Mouse (Mus musculus) heart, adult 8-10 months (tissue): ENCODE data around the gene Gpr153. TPM values are rescaled to one million over a fixed set of nuclear protein-coding genes. Genes with fewer than 3 reads are reported as not detected.
"Not testable (repeated sequence)": the region's sequence is repeated elsewhere in the genome, so short reads cannot be mapped to it uniquely, and the experiment has no call there.

Experiments used
- DNase-seq: peaks from one replicate; pipeline ENCODE4 v3.0.0; 2022; ENCODE audit warnings: low spot score
- total RNA-seq, 4 experiments: library from RNA; stranded (reverse); gene quantifications; 2 replicates each; pipeline ENCODE4 v1.2.4; 2022

Gpr153 gene
- total RNA-seq = 10 to 100 TPM in 2 of 4 experiments, 1 to 10 TPM in 2; 5.6 to 11.9 (median 9.8) TPM

- peak; percentile 60 for DNase-seq
Measured at GRCm38 (mm10) chr4:152273621-152274236, at the start of gene Gpr153. Gpr153 (plus strand) TSS chr4:152274232.

- no peak for DNase-seq
Measured at GRCm38 (mm10) chr4:152226901-152227486, 47.0 kb upstream of the Gpr153 start.

- no peak for DNase-seq
Measured at GRCm38 (mm10) chr4:152227749-152228527, 46.1 kb upstream of the Gpr153 start.

- not testable (repeated sequence) for DNase-seq
Measured at GRCm38 (mm10) chr4:152230331-152230730, 43.7 kb upstream of the Gpr153 start.

- no peak for DNase-seq
Measured at GRCm38 (mm10) chr4:152231326-152231725, 42.7 kb upstream of the Gpr153 start.

GRCm38 (mm10) chr4:152232411-152232903 lies 41.6 kb upstream of the Gpr153 start:
- DNase-seq = no peak

- no peak for DNase-seq
Measured at GRCm38 (mm10) chr4:152239974-152240373, 34.1 kb upstream of the Gpr153 start.

- no peak for DNase-seq
Measured at GRCm38 (mm10) chr4:152243241-152243891, 30.7 kb upstream of the Gpr153 start.

- DNase-seq = no peak
Measured at GRCm38 (mm10) chr4:152243969-152244368, 30.1 kb upstream of the Gpr153 start.

GRCm38 (mm10) chr4:152244545-152245522 lies 29.2 kb upstream of the Gpr153 start:
- no peak for DNase-seq

GRCm38 (mm10) chr4:152246011-152246410 lies 28.0 kb upstream of the Gpr153 start:
- peak; percentile 61 for DNase-seq

GRCm38 (mm10) chr4:152247195-152247594 lies 26.8 kb upstream of the Gpr153 start:
- DNase-seq = no peak

GRCm38 (mm10) chr4:152250615-152251014 lies 23.4 kb upstream of the Gpr153 start:
- no peak for DNase-seq

GRCm38 (mm10) chr4:152253183-152253759 lies 20.8 kb upstream of the Gpr153 start:
- no peak for DNase-seq

GRCm38 (mm10) chr4:152257070-152257469 lies 17.0 kb upstream of the Gpr153 start:
- DNase-seq = peak; percentile 58

- no peak for DNase-seq
Measured at GRCm38 (mm10) chr4:152260451-152260850, 13.6 kb upstream of the Gpr153 start.

- no peak for DNase-seq
Measured at GRCm38 (mm10) chr4:152262187-152262586, 11.8 kb upstream of the Gpr153 start.

- DNase-seq = no peak
Measured at GRCm38 (mm10) chr4:152263089-152263488, 10.9 kb upstream of the Gpr153 start.

- DNase-seq = no peak
Measured at GRCm38 (mm10) chr4:152263512-152264176, 10.4 kb upstream of the Gpr153 start.

GRCm38 (mm10) chr4:152264177-152264530 lies 9.9 kb upstream of the Gpr153 start:
- no peak for DNase-seq
